Mouse (Mus musculus) liver, embryonic 13.5 days (tissue): ENCODE data around the gene Myo1b. TPM values are rescaled to one million over a fixed set of nuclear protein-coding genes. Genes with fewer than 3 reads are reported as not detected.

Experiments used
- ATAC-seq: fragments of 200-750 bp; cut with Nextera tagmentation; 2 replicates; pipeline ENCODE4 v1.8.0; 2017; ENCODE audit warnings: low read depth, mild to moderate bottlenecking, moderate number of reproducible peaks, moderate library complexity
- DNase-seq: peaks from one replicate; pipeline ENCODE4 v3.0.0; 2022
- H3K27ac ChIP-seq: fragments of 300-500 bp; sonication (generic); 2 replicates; pipeline ENCODE4 v1.5.1; 2015; ENCODE audit warnings: moderate library complexity, mild to moderate bottlenecking, inconsistent platforms
- H3K27me3 ChIP-seq: fragments of 300-500 bp; sonication (generic); 2 replicates; pipeline ENCODE4 v1.6.1; 2015; ENCODE audit warnings: mild to moderate bottlenecking, inconsistent platforms
- H3K36me3 ChIP-seq: fragments of 300-500 bp; sonication (generic); 2 replicates; pipeline ENCODE4 v1.6.1; 2015; ENCODE audit warnings: mild to moderate bottlenecking, inconsistent platforms
- H3K4me1 ChIP-seq: fragments of 300-500 bp; sonication (generic); replicated peaks from 2 replicates; pipeline ENCODE4 v1.6.1; 2015; ENCODE audit warnings: inconsistent platforms
- H3K4me2 ChIP-seq: fragments of 300-500 bp; sonication (generic); 2 replicates; pipeline ENCODE4 v1.6.1; 2015; ENCODE audit warnings: inconsistent platforms, mild to moderate bottlenecking, moderate library complexity
- H3K4me3 ChIP-seq: fragments of 300-500 bp; sonication (generic); replicated peaks from 2 replicates; pipeline ENCODE4 v1.5.1; 2015; ENCODE audit warnings: mild to moderate bottlenecking, inconsistent platforms
- H3K9ac ChIP-seq: fragments of 300-500 bp; sonication (generic); 2 replicates; pipeline ENCODE4 v1.6.1; 2015; ENCODE audit warnings: mild to moderate bottlenecking, inconsistent platforms
- H3K9me3 ChIP-seq: fragments of 300-500 bp; sonication (generic); replicated peaks from 2 replicates; pipeline ENCODE4 v1.6.1; 2016; ENCODE audit warnings: inconsistent platforms
- WGBS: fragments of 180-500 bp; shearing (Covaris S2); methylation state at CpG from one replicate; pipeline ENCODE4 v1.1.7; 2015; ENCODE audit not compliant: insufficient replicate concordance; 5-methylcytosine and 5-hydroxymethylcytosine counted together
- polyA plus RNA-seq: library from polyadenylated mRNA; unstranded; fragments of >200 nt; fragmentation: Nextera tagmentation; extraction: Ambion mirVana; gene quantifications from 2 replicates; pipeline ENCODE4 v1.2.1, GENCODE M21; 2015

Myo1b gene
- polyA plus RNA-seq, 1 experiment from 2014 or later: 6.3 TPM

DNA sequence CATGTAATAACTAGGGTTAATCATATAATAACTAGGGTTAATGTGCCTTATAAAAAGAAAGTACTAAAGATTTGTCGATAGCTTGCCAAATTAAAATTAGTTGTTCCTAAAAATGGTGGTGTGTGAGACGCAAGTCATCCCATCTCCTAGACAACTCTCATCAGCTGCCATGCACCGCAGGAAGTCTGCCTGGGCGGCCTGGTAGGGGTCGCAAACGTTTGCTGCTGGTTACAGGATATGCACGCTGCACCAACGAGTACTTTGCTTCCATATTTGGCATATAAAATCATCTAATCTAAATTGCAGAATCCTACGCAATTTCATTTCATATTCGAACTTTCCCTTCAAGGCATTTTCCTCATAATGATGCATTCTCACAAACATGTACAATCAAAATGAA is 107.0 kb downstream of the Myo1b start:
- H3K9ac ChIP-seq: no peak overlapping the region
- DNase-seq: no peak
- no peaks in the 10 kb centered on the region for H3K4me1 ChIP-seq
- no peaks in the 10 kb centered on the region for H3K9me3 ChIP-seq
- H3K27ac ChIP-seq: no peak overlapping the region
- H3K36me3 ChIP-seq: no peaks in the 10 kb centered on the region
- no peak for ATAC-seq
- no peaks in the 10 kb centered on the region for H3K27me3 ChIP-seq
- 56% methylated on average over 10 of the region's 10 CpGs for WGBS
- H3K4me3 ChIP-seq: no peak overlapping the region
- H3K4me2 ChIP-seq: no peak overlapping the region

GRCm38 (mm10) chr1:51808228-51808627 is 107.6 kb downstream of the Myo1b start:
- H3K27ac ChIP-seq: no peak overlapping the region
- H3K36me3 ChIP-seq: no peaks in the 10 kb centered on the region
- H3K9ac ChIP-seq: no peak overlapping the region
- no peaks in the 10 kb centered on the region for H3K4me1 ChIP-seq
- H3K27me3 ChIP-seq: no peaks in the 10 kb centered on the region
- no peaks in the 10 kb centered on the region for H3K9me3 ChIP-seq
- no peak for ATAC-seq
- no peak overlapping the region for H3K4me2 ChIP-seq
- WGBS: 17% methylated on average over 1 of the region's 1 CpGs
- H3K4me3 ChIP-seq: no peak overlapping the region
- DNase-seq: no peak

GRCm38 (mm10) chr1:51805040-51805610 is 110.7 kb downstream of the Myo1b start:
- DNase-seq (no peak), ATAC-seq (no peak)
- Histone ChIP-seq H3K4me1 (no peaks in the 10 kb centered on the region), H3K27ac (no peak overlapping the region), H3K27me3 (no peaks in the 10 kb centered on the region), H3K4me3 (no peak overlapping the region), H3K36me3 (no peaks in the 10 kb centered on the region), H3K9ac (no peak overlapping the region), H3K9me3 (no peaks in the 10 kb centered on the region), H3K4me2 (no peak overlapping the region)
- 19% methylated on average over 5 of the region's 5 CpGs for WGBS

GRCm38 (mm10) chr1:51804296-51805039 is 111.4 kb downstream of the Myo1b start:
- Histone ChIP-seq H3K4me3 (no peak overlapping the region), H3K4me1 (no peaks in the 10 kb centered on the region), H3K9me3 (no peaks in the 10 kb centered on the region), H3K27ac (no peak overlapping the region), H3K4me2 (no peak overlapping the region), H3K9ac (no peak overlapping the region), H3K36me3 (no peaks in the 10 kb centered on the region), H3K27me3 (no peaks in the 10 kb centered on the region)
- ATAC-seq (no peak), DNase-seq (no peak)
- 71% methylated on average over 11 of the region's 12 CpGs for whole genome bisulfite sequencing

DNA sequence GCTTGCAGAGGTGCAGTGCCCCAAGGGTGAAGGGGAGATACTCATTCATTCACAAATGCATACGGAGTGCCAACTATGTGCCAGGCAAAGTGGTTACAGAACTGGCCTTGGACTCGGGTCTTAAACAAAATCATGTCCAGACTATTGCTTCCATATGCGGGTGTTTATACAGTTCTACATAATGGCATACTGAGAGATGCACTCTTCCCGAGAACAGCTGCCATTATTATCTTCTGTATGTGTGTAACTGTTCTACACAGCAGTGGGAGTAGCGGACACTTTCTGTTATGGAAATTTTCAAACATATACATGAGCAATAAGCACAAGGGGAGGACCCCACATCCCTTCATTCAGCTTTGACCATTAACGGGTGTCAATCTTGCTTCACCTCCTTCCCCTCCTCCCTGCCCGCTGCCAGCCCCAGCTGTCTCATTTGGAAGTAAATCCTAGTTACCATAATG is 117.8 kb downstream of the Myo1b start:
- Histone ChIP-seq H3K4me3 (no peak overlapping the region), H3K27me3 (no peaks in the 10 kb centered on the region), H3K4me2 (no peak overlapping the region), H3K36me3 (no peaks in the 10 kb centered on the region), H3K27ac (no peak overlapping the region), H3K9me3 (no peaks in the 10 kb centered on the region), H3K9ac (no peak overlapping the region), H3K4me1 (no peaks in the 10 kb centered on the region)
- ATAC-seq (no peak), DNase-seq (no peak)
- WGBS: 77% methylated on average over 7 of the region's 7 CpGs

- WGBS: 74% methylated on average over 9 of the region's 9 CpGs
- H3K27me3 ChIP-seq: no peaks in the 10 kb centered on the region
- no peak overlapping the region for H3K4me3 ChIP-seq
- no peak overlapping the region for H3K27ac ChIP-seq
- no peaks in the 10 kb centered on the region for H3K9me3 ChIP-seq
- no peak overlapping the region for H3K9ac ChIP-seq
- no peak overlapping the region for H3K4me2 ChIP-seq
- peaks cover 8% of the 10 kb centered on the region; the same call in 1 of the 2 replicates for H3K36me3 ChIP-seq
- no peak for DNase-seq
- no peaks in the 10 kb centered on the region for H3K4me1 ChIP-seq
- ATAC-seq: no peak
These were observed 120.1 kb downstream of the Myo1b start for GRCm38 (mm10) chr1:51795586-51796309.

GRCm38 (mm10) chr1:51789269-51789668 is 126.6 kb downstream of the Myo1b start:
- 44% methylated on average over 6 of the region's 6 CpGs for WGBS
- H3K4me3 ChIP-seq: no peak overlapping the region

GRCm38 (mm10) chr1:51782091-51782490 is 133.8 kb downstream of the Myo1b start:
- Histone ChIP-seq H3K4me1 (no peaks in the 10 kb centered on the region), H3K36me3 (0 out of 2 replicates have a peak, but pooled peaks cover 4% of the 10 kb centered on the region), H3K27me3 (no peaks in the 10 kb centered on the region), H3K4me2 (no peak overlapping the region), H3K4me3 (no peak overlapping the region), H3K9me3 (no peaks in the 10 kb centered on the region), H3K9ac (no peak overlapping the region), H3K27ac (no peak overlapping the region)
- WGBS: 62% methylated on average over 6 of the region's 6 CpGs
- no peak for ATAC-seq
- DNase-seq: no peak

More at GRCm38 (mm10) chr1:51789269-51789668, 126.6 kb downstream of the Myo1b start:
- Histone ChIP-seq H3K27me3 (no peaks in the 10 kb centered on the region), H3K9ac (no peak overlapping the region), H3K4me1 (0 out of 2 replicates have a peak, but pooled peaks cover 4% of the 10 kb centered on the region), H3K4me2 (no peak overlapping the region), H3K9me3 (no peaks in the 10 kb centered on the region), H3K36me3 (peaks cover 8% of the 10 kb centered on the region; the same call in 1 of the 2 replicates), H3K27ac (no peak overlapping the region)
- ATAC-seq: no peak
- DNase-seq: no peak

- H3K4me1 ChIP-seq: no peaks in the 10 kb centered on the region
- no peak overlapping the region for H3K27ac ChIP-seq
- no peak overlapping the region for H3K9ac ChIP-seq
- no peaks in the 10 kb centered on the region for H3K9me3 ChIP-seq
- no peak for ATAC-seq
- peaks cover 5% of the 10 kb centered on the region; the same call in 1 of the 2 replicates for H3K36me3 ChIP-seq
- H3K27me3 ChIP-seq: no peaks in the 10 kb centered on the region
- H3K4me2 ChIP-seq: no peak overlapping the region
- DNase-seq: no peak
- H3K4me3 ChIP-seq: no peak overlapping the region
These were observed 135.5 kb downstream of the Myo1b start for GRCm38 (mm10) chr1:51780357-51780756.

DNA sequence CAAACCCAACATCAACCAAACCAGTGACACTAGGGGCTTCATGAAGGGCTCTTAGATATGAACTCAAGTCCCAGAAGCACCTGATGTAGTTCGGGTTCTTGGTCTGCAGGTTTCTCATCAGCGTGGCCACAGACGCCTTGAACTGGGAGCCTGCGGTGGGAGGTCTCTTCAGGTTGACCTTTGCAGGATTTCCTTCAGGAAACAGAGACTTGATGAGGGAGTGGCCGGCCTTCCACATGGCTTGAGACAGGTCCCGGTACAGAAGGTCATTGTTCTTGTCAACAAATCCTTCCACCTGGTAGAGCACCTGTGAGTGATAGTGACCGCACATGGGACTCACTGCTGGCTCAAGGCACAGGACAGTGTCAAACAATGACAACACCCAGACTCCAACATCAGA is 137.6 kb downstream of the Myo1b start:
- no peak overlapping the region for H3K4me3 ChIP-seq
- H3K27me3 ChIP-seq: no peaks in the 10 kb centered on the region
- H3K4me1 ChIP-seq: no peaks in the 10 kb centered on the region
- H3K27ac ChIP-seq: no peak overlapping the region
- no peaks in the 10 kb centered on the region for H3K9me3 ChIP-seq
- no peak overlapping the region for H3K4me2 ChIP-seq
- 72% methylated on average over 7 of the region's 7 CpGs for WGBS
- no peak overlapping the region for H3K9ac ChIP-seq
- DNase-seq (no peak), ATAC-seq (no peak)
- peaks cover 8% of the 10 kb centered on the region; the same call in 1 of the 2 replicates for H3K36me3 ChIP-seq

DNA sequence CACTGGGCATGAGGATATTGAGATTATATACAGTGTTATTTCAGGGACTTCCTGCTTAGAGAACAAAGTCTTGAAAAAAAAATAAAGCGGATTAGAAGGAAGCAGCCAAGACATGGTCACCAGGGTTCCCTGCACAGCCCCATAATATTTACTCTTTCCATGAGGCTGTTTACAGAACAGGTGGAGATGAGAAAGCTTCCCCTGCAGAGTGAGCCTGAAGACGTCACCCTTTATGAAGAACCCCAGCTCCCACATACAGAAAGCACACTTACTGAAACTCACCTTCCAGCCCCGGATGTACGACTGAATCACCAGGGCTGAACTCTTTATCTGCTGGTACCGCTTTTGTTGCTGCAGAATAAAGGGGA is 145.4 kb downstream of the Myo1b start:
- H3K27me3 ChIP-seq: no peaks in the 10 kb centered on the region
- WGBS: 71% methylated on average over 5 of the region's 5 CpGs
- no peak overlapping the region for H3K27ac ChIP-seq
- H3K9me3 ChIP-seq: no peaks in the 10 kb centered on the region
- no peak for ATAC-seq
- no peaks in the 10 kb centered on the region for H3K4me1 ChIP-seq
- no peak overlapping the region for H3K4me2 ChIP-seq
- H3K9ac ChIP-seq: no peak overlapping the region
- H3K36me3 ChIP-seq: peaks cover 7% of the 10 kb centered on the region; the same call in 1 of the 2 replicates
- no peak overlapping the region for H3K4me3 ChIP-seq
- DNase-seq: no peak
